Mouse (Mus musculus) ES-Bruce4 (cell line): ENCODE data around the gene Ppp1r1b. TPM values are rescaled to one million over a fixed set of nuclear protein-coding genes. Genes with fewer than 3 reads are reported as not detected.

Source experiments
- H3K27ac ChIP-seq: 2 replicates; pipeline ENCODE4 v1.5.1; 2012; ENCODE audit warnings: low read length, inconsistent platforms; ENCODE audit not compliant: insufficient read depth
- H3K27me3 ChIP-seq: 2 replicates; pipeline ENCODE4 v1.6.1; 2012; ENCODE audit warnings: mild to moderate bottlenecking, low read length, inconsistent platforms; ENCODE audit not compliant: control insufficient read depth, poor library complexity, insufficient read depth, severe bottlenecking
- H3K36me3 ChIP-seq: 2 replicates; pipeline ENCODE4 v1.6.1; 2012; ENCODE audit warnings: inconsistent platforms, mild to moderate bottlenecking, low read length, moderate library complexity; ENCODE audit not compliant: control insufficient read depth, poor library complexity, insufficient read depth, severe bottlenecking
- H3K4me1 ChIP-seq: one replicate; pipeline ENCODE4 v1.8.1; 2011; ENCODE audit warnings: low read length; ENCODE audit not compliant: control insufficient read depth, insufficient read depth
- H3K4me3 ChIP-seq: 2 replicates; pipeline ENCODE4 v1.5.1; 2011; ENCODE audit warnings: low read depth, mild to moderate bottlenecking, low read length
- H3K9ac ChIP-seq: 2 replicates; pipeline ENCODE4 v1.6.1; 2012; ENCODE audit warnings: low read depth, mild to moderate bottlenecking, inconsistent platforms; ENCODE audit not compliant: poor library complexity, severe bottlenecking
- H3K9me3 ChIP-seq: replicated peaks from 2 replicates; pipeline ENCODE4 v1.6.1; 2012; ENCODE audit warnings: mild to moderate bottlenecking, low read length, inconsistent platforms; ENCODE audit not compliant: control insufficient read depth, poor library complexity, insufficient read depth, severe bottlenecking
- CTCF ChIP-seq: IDR thresholded peaks from one replicate; pipeline ENCODE4 v1.8.1; 2011; ENCODE audit warnings: low read depth, low read length
- EP300 ChIP-seq: IDR thresholded peaks from 2 replicates; pipeline ENCODE4 v1.6.1; 2011; ENCODE audit warnings: low read depth, low read length; ENCODE audit not compliant: insufficient read depth
- POLR2A ChIP-seq: IDR thresholded peaks from one replicate; pipeline ENCODE4 v1.8.1; 2011; ENCODE audit warnings: low read length; ENCODE audit not compliant: insufficient read depth
- polyA plus RNA-seq: library from polyadenylated mRNA; stranded (reverse); fragments of >200 nt; gene quantifications from 2 replicates; pipeline ENCODE4 v1.2.4, GENCODE M21; 2011; ENCODE audit warnings: low read depth; ENCODE audit not compliant: missing spikeins, insufficient read depth, insufficient read length

The Ppp1r1b gene
- polyA plus RNA-seq, 1 experiment: 1.5 TPM

- no peak for TF ChIP-seq POLR2A
- no peak for TF ChIP-seq EP300
- peak; percentile 85 for TF ChIP-seq CTCF
- no peaks in the 10 kb centered on the region for H3K9me3 ChIP-seq
Observed at GRCm38 (mm10) chr11:98372406-98372805, 24.2 kb downstream of the Ppp1r1b start.

DNA sequence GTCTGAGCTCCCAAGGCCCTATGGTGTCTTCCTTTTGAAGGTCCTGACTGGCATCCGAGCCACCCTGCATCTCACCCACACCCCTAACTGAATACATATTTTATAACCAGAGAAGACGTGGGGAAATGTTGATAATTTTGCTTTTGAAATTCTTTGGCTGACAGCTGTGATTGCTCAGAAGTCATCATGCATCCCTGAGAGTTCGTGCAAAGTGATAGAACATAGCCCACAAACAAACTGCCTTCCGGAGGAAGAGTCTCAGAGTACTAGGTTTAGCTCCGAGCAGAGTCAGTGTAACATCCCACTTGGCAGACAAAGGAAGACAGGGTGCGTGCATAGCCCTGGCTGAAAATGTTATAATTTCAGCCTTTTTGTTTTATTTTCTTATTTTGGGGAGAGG is 25.0 kb downstream of the Ppp1r1b start:
- H3K9me3 ChIP-seq: no peaks in the 10 kb centered on the region
- no peaks in the 10 kb centered on the region for H3K27me3 ChIP-seq
- no peak for TF ChIP-seq EP300
- TF ChIP-seq POLR2A: no peak
- TF ChIP-seq CTCF: no peak
- no peaks in the 10 kb centered on the region; the same call in 1 of the 2 replicates for H3K36me3 ChIP-seq
- H3K9ac ChIP-seq: no peak overlapping the region
- peaks cover 4% of the 10 kb centered on the region for H3K4me1 ChIP-seq
- H3K27ac ChIP-seq: no peak overlapping the region
- H3K4me3 ChIP-seq: no peak overlapping the region

More at GRCm38 (mm10) chr11:98372406-98372805, 24.2 kb downstream of the Ppp1r1b start:
- Histone ChIP-seq H3K9ac (no peak overlapping the region), H3K4me1 (peaks cover 4% of the 10 kb centered on the region), H3K27ac (no peak overlapping the region), H3K36me3 (no peaks in the 10 kb centered on the region; the same call in 1 of the 2 replicates), H3K4me3 (no peak overlapping the region), H3K27me3 (no peaks in the 10 kb centered on the region)

- Histone ChIP-seq H3K4me3 (no peak overlapping the region), H3K36me3 (no peaks in the 10 kb centered on the region; the same call in 1 of the 2 replicates)
Observed at GRCm38 (mm10) chr11:98374266-98374665, 26.1 kb downstream of the Ppp1r1b start.

GRCm38 (mm10) chr11:98376756-98377155 is 28.6 kb downstream of the Ppp1r1b start:
- Histone ChIP-seq H3K9ac (no peak overlapping the region), H3K36me3 (no peaks in the 10 kb centered on the region; the same call in 1 of the 2 replicates), H3K27me3 (no peaks in the 10 kb centered on the region), H3K4me1 (no peaks in the 10 kb centered on the region), H3K27ac (no peak overlapping the region), H3K9me3 (no peaks in the 10 kb centered on the region), H3K4me3 (no peak overlapping the region)
- TF ChIP-seq EP300 (no peak), CTCF (no peak)

More at GRCm38 (mm10) chr11:98374266-98374665, 26.1 kb downstream of the Ppp1r1b start:
- no peak for TF ChIP-seq CTCF
- Histone ChIP-seq H3K27me3 (no peaks in the 10 kb centered on the region), H3K9ac (no peak overlapping the region), H3K27ac (no peak overlapping the region), H3K4me1 (peaks cover 4% of the 10 kb centered on the region), H3K9me3 (no peaks in the 10 kb centered on the region)

DNA sequence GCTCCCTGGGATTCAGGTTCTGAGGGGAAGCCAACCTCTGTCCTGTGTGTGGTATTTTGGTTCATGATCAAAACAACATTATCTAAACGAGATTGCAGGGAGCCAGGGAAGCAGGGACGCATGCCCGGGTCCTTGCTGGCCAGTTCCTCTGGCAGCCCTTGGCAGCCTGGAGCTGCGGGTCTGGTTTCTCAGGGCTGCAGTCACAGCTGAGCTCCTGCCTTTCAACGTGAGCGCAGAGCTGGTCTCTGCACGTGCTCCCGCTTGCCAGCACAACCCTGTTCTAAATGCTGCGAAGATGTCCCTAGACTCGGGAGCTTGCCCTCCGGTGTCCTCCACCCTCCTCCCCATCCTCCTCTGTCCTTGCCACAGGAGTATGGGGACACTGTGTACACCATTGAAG is 29.6 kb downstream of the Ppp1r1b start:
- Histone ChIP-seq H3K4me3 (no peak overlapping the region), H3K27me3 (no peaks in the 10 kb centered on the region), H3K9me3 (no peaks in the 10 kb centered on the region), H3K27ac (no peak overlapping the region), H3K36me3 (no peaks in the 10 kb centered on the region; the same call in 1 of the 2 replicates), H3K9ac (no peak overlapping the region), H3K4me1 (no peaks in the 10 kb centered on the region)
- no peak for TF ChIP-seq CTCF
- no peak for TF ChIP-seq EP300
- no peak for TF ChIP-seq POLR2A

DNA sequence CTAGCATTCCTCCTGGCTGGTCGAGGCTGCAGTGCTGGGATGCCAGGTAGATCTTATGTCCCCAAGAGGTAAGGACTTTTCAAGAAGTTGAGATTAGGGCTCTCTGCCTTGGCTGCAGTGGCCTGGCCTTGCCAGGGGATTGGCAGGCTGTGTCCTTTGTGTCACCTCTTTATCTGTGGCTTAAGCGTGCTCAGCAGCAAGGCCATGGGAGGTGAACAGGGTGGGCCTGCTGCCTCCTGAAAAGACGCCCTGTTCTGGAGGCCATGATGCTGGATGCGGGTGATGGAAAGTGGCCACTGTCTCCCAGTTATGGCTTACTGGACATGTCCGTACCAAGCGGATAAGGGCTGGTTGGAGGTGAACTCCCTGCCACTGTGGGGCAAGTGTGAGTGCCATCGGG is 31.2 kb downstream of the Ppp1r1b start:
- Histone ChIP-seq H3K4me3 (no peak overlapping the region), H3K27ac (no peak overlapping the region), H3K36me3 (no peaks in the 10 kb centered on the region; the same call in 1 of the 2 replicates), H3K27me3 (no peaks in the 10 kb centered on the region), H3K9ac (no peak overlapping the region), H3K4me1 (no peaks in the 10 kb centered on the region), H3K9me3 (no peaks in the 10 kb centered on the region)
- TF ChIP-seq EP300 (no peak), POLR2A (no peak), CTCF (no peak)
